Mouse (Mus musculus) thymus, postnatal 10 days (tissue): Measurements from ENCODE around the gene Cdca7l.
"Not testable (repeated sequence)": the region's sequence is repeated elsewhere in the genome, so short reads cannot be mapped to it uniquely, and the experiment has no call there.

Source experiments
- DNase-seq, 2 experiments: peaks; one replicate each; pipeline ENCODE4 v3.0.0; 2021; ENCODE audit warnings: low spot score in 2 of 2

Gene Cdca7l

DNA sequence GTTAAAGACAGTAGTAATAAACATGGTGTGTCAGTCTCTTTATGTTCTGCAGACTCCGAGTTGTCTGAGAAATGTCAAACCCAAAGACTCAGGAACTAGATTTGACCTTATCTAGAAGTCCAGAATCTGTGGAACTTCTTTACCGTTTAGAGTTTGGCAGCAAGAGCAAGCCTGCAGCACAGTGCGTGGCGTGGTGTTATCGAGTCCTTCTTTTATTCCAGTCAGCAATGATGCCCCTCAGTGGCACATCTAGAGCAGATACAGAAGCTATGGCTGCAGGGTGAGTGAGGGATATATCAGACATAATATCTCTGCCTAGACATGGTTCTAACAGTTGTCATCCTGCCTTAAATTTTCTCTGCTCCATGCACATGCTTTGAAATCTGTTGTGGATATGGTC is 58.6 kb downstream of the Cdca7l start:
- DNase-seq = no peak

DNA sequence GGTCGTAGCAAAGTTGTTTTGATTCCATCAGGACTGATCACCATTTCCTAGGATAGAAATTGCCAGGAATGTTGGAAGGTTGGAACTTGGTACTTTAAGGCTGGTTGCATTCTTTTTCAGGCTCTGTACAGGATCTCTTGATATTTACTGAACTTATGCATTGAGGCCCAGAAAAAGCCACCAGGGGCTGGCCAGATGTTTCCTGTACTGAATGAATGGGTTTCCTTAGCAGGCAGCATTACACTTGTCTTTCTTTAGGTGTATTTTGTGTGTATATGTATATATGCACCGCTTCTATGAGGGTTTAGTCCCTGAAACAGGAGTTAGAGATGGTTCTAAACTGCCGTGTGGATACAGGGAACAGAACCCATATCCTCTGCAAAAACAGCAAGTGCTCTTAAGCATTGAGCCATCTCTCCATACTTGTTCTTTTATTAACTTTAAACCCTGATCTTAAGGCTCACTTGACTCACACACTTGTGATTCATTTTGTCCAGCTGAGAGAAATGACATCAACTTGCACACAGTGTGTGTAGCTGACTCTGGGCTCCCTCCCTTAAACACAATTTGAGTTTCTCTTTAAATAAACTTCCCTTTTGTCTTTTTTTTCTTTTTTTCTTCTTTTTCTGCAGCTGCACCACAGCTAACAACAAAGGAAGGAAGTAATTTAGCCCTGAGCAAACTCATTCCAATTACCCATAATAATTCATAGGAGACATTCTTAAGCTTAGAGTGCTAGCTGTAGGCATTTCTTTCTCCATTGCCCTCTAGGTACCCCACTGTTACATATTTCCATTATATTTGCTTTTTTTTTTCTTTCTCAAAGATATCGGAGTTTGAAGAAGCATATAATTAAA is 63.8 kb downstream of the Cdca7l start:
- no peak for DNase-seq

DNA sequence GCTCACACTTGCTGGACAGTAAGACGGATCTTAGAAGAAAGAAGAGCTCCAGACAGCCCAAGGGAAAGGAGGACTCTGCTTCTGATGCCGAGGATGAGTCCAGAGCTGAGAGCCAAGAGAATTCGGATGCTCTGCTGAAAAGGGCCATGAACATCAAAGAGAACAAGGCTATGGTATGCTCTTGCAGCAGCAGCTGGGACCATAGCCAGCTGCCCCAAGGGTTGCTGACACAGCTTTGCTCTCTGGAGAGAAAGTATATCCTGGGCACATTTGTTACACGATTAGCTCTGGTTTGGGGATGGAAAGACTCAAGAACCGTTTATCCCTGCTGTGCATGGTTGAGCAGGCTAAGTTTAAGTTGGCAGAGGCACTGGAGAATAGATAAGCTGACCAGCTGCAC is 68.2 kb downstream of the Cdca7l start:
- DNase-seq = no peak

DNA sequence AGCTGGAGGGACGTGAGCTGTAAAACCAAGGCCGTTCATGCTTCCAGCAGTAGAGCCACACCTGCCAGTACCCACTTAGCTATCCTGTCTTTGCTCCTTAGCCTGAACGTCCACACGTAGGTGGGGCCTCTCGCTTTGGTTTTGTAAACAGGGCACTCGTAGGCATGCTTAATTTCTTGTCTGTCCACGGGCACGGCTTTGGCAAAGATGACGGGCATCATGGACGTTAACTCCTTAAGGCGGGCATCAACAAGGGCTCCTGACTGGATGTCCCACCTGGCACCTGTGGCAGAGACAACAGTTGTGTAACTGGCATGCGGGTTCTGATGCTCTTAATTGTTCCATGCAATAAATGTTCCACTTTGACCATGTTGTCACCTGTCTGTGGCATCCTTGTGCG is 74.3 kb downstream of the Cdca7l start:
- DNase-seq = no peak

DNA sequence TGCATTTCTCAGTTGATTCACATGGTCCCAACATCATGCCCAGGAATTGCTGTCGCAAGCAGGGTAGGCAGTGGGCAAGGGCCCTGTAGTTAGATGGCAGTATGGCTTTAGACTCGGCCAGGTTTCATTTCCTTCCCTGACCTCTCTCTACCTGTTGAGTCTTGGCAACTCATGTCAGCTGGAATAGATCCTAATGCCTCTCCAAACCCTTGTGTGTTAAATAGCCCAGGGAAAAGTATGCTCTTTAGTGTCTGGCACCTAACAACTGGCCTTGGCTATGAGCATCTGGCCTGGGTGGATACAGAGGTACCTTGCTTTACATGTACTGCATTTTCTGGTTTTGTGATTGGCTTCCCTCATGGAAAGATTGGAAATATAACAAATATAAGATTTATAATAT is 80.5 kb downstream of the Cdca7l start:
- DNase-seq = no peak

DNA sequence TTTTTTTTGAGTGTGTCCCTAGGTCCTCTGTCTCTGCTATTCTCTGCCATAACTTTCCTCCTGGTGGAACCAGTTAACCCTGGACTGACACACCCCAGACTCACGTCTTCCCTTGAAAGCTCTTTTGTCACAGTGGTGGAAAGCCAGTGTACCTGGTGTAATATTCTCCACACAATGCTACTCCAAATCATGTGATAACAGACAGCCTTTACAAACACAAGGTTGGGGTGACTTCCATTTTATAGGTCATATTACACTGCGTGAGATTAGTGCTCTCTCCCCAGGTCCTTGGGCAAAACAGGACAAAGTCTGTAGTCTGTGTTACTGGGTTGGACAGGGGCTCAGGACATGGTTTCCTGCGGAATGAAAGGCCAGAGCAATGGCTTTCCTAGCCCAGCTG is 83.3 kb downstream of the Cdca7l start:
- no peak for DNase-seq

DNA sequence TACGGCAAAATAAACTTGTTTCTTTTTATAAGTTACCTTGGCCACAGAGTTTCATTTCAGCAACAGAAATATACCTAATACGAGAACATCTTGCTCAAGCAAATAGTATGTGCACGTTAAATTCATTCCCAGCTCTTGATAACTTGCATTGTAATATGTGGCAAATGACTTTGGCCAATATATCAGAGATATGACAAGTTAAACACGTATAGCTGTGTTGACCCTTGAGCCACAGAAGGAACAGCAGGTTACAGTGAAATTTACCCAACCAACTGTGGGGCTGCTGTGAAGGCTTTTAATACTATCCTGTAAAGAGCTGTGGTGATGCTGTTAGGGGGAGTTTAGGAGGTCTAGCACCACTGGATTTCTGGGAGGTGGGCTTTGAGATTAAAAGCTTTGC is 96.7 kb downstream of the Cdca7l start:
- not testable (repeated sequence) for DNase-seq

DNA sequence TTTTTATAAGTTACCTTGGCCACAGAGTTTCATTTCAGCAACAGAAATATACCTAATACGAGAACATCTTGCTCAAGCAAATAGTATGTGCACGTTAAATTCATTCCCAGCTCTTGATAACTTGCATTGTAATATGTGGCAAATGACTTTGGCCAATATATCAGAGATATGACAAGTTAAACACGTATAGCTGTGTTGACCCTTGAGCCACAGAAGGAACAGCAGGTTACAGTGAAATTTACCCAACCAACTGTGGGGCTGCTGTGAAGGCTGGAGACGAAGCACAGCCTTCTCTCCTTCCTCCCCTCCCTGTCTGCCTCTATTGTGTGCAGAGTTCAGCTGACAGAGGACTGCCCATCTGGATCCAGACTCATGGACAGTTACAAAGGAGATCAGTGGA is 97.3 kb downstream of the Cdca7l start:
- not testable (repeated sequence) for DNase-seq

DNA sequence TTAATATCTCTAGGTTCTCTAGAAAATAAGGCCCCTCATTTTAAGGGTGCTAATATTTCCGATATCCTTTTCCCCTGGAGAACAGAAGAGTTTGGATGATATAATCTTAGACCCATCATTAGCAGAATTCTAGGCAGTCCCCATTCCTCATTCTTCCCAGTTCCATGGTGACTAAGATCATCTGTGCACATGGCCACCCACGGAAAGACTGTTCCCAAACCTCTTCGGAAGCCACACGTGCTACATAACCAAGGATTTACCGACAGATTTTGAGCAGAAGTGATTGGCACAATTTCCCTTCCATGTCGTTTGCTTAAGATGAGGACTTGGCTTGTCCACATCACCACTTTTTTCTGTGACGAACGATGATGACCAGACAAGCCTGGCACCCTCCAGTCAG is 99.6 kb downstream of the Cdca7l start:
- no peak for DNase-seq

DNA sequence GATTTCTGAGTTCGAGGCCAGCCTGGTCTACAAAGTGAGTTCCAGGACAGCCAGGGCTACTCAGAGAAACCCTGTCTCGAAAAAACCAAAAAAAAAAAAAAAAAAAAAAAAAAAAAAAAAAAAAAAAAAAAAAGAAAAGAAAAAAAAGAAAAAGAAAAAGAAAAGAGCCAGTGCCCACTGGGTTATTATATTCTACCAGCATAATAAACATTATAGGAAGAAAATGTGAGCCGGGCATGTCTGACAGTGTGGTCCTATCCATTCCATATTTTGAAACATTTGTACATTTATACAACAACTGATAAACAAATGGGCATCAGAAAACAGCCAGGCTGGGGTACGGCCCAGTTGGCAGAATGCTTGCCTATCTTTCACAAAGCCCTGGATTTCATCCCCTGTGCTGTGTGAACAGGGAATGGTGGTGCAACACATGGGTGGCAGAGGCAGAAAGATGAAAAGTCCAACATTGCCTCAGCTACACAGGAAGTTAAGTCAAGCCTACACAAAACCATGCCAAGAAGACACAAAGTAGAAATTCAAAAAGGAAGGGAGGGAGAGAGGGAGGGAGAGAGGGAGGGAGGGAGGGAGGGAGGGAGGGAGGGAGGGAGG is 101.2 kb downstream of the Cdca7l start:
- DNase-seq = not testable (repeated sequence)

DNA sequence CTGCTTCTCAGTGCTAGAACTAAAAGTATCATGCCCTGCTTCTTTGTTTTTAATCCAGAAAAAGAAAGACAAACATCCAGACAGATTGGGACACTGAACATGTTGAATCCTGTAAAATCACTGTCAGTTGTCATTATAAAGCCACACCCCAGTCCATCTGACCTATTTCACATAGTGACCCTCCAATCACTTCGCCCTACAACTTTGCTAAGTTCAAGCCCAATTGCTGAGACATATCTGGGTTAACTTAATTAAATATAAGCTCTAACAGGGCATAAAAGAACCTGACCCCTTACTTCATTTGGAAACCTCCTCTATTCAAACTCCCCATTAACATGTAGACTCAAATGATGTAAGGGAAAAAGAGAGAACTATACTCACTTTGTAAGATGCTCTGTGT is 107.3 kb downstream of the Cdca7l start:
- no peak for DNase-seq

DNA sequence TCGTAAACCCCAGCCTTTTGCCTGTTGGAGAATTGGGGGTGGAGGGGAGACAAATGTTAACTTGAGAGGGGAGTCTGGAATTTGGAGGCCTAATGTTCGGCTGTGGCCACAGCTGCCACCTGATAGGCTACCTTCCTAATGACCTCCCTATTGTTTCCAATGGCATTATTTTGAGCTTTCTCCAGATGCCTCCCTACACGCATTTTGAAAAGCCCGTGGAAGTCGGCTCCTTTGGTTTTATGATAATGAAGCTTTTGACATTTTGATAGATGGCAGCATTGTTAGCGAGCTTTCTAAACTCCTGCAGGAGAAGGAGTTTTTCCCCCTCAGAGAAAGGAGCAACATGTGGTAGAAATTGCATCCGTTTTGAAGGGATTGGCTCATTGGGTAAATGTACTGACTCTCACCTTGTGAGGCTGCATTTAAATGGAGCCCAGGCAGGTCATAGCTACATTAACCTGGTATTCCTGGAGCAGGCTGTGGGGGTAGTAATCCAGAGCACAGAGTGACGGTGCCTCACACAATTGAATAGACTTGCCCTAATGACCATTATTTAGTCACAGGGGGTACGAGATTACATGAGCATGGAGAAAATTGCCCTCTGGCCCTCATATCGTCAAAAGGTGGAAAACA is 110.6 kb downstream of the Cdca7l start:
- no peak for DNase-seq

DNA sequence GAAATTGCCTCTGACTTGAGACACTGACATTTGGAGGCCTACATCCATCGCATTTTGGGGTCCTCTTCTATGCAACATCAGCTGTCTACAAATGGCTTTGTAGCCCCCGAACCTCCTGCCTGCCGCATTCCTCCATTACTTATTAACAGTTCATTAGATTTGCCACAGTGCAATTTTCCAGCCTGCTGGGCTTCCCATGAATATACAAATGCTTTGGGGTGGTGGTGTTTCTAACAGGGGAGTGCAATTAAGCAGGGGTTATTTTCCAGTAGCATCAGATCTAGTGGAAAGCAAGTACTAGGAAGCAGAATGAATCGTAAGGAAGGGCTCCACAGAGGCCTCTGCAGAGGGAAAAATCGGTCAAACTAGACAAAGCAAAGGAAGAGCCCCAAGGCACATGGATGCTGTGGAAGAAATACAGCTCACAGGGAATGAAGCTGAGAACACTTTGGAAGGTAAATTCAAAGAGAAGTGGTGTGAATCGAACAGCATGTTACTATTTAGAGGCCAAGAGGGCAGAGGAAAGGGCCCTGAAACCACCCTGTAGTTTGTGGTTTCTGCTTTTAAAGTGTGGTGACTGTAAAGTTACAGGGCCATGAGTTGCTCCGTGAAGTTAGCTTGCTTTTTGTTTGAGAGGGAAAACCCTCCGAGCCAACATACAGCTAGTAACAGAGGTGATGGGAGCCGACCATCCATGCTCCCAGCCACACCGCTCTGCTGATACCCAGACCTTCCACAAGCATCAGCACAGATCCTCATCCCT is 111.9 kb downstream of the Cdca7l start:
- DNase-seq = no peak
